Mouse (Mus musculus) retina, embryonic 14.5 days (tissue): Measurements from ENCODE around the gene Nod1.
A peak's percentile ranks its signal among the peaks of the same experiment; 100 is the strongest.

Experiments
- DNase-seq: peaks from one replicate; pipeline ENCODE4 v3.0.0-alpha.2; 2015; ENCODE audit warnings: low spot score

Gene Nod1

GRCm38 (mm10) chr6:54972111-54972928, at the start of gene Nod1:
Gene Nod1 (minus strand): TSS chr6:54972612.
- DNase-seq: peak; percentile 62

GRCm38 (mm10) chr6:55021806-55022205, 49.4 kb upstream of the Nod1 start:
- DNase-seq: no peak

- DNase-seq: no peak
These were observed 46.0 kb upstream of the Nod1 start for GRCm38 (mm10) chr6:55018417-55018816.

- peak; percentile 89 for DNase-seq
These were observed 44.5 kb upstream of the Nod1 start for GRCm38 (mm10) chr6:55016710-55017583.

- DNase-seq: peak; percentile 39
These were observed 43.8 kb upstream of the Nod1 start for GRCm38 (mm10) chr6:55016236-55016635.

GRCm38 (mm10) chr6:55014184-55014583, 41.8 kb upstream of the Nod1 start:
- DNase-seq: no peak

- DNase-seq: no peak
These were observed 40.1 kb upstream of the Nod1 start for GRCm38 (mm10) chr6:55012516-55012915.

- DNase-seq: no peak
These were observed 38.1 kb upstream of the Nod1 start for GRCm38 (mm10) chr6:55010330-55011091.

GRCm38 (mm10) chr6:55009391-55010230, 37.2 kb upstream of the Nod1 start:
- peak; percentile 16 for DNase-seq

GRCm38 (mm10) chr6:55008401-55008800, 36.0 kb upstream of the Nod1 start:
- DNase-seq: no peak

- DNase-seq: no peak
These were observed 31.1 kb upstream of the Nod1 start for GRCm38 (mm10) chr6:55003559-55003958.

GRCm38 (mm10) chr6:55002438-55002837, 30.0 kb upstream of the Nod1 start:
- no peak for DNase-seq

GRCm38 (mm10) chr6:55001320-55001719, 28.9 kb upstream of the Nod1 start:
- no peak for DNase-seq

- DNase-seq: no peak
These were observed 25.3 kb upstream of the Nod1 start for GRCm38 (mm10) chr6:54997726-54998125.

- no peak for DNase-seq
These were observed 23.9 kb upstream of the Nod1 start for GRCm38 (mm10) chr6:54996361-54996760.

- DNase-seq: peak; percentile 99
These were observed 20.4 kb upstream of the Nod1 start, which contains the start of gene Ggct for GRCm38 (mm10) chr6:54992734-54993260. Gene Ggct (minus strand): TSS chr6:54992950.

- no peak for DNase-seq
These were observed 19.7 kb upstream of the Nod1 start for GRCm38 (mm10) chr6:54992141-54992540.

- DNase-seq: no peak
These were observed 18.8 kb upstream of the Nod1 start for GRCm38 (mm10) chr6:54991189-54991588.

- no peak for DNase-seq
These were observed 15.7 kb upstream of the Nod1 start for GRCm38 (mm10) chr6:54988141-54988540.

GRCm38 (mm10) chr6:54984096-54984495, 11.7 kb upstream of the Nod1 start:
- DNase-seq: no peak

- no peak for DNase-seq
These were observed 11.2 kb upstream of the Nod1 start for GRCm38 (mm10) chr6:54983526-54984050.
